Mouse (Mus musculus): ENCODE measurements around the gene Tln1.

Gene Tln1

GRCm38 (mm10) chr4:43579256-43579655, 16.8 kb upstream of the Tln1 start:
- DNase-seq (ENCODE audit: extremely low spot score, low read depth, low spot score), result no peak

GRCm38 (mm10) chr4:43578376-43579204, 16.1 kb upstream of the Tln1 start, which contains the start of the genes Rgp1 and Gba2:
Gene Rgp1 (plus strand): TSS chr4:43578715.
Gene Gba2 (minus strand): TSS chr4:43578873.
- DNase-seq (ENCODE audit: extremely low spot score, low read depth, low spot score), result no peak

GRCm38 (mm10) chr4:43577237-43577881, 14.9 kb upstream of the Tln1 start:
- no peak for DNase-seq (ENCODE audit: extremely low spot score, low read depth, low spot score)

- DNase-seq (ENCODE audit: extremely low spot score, low read depth, low spot score), result no peak
These were observed 12.9 kb upstream of the Tln1 start for GRCm38 (mm10) chr4:43575356-43575755.

GRCm38 (mm10) chr4:43573561-43573960, 11.1 kb upstream of the Tln1 start:
- no peak for DNase-seq (ENCODE audit: extremely low spot score, low read depth, low spot score)

GRCm38 (mm10) chr4:43571395-43572045, 9.0 kb upstream of the Tln1 start:
- no peak for DNase-seq (ENCODE audit: extremely low spot score, low read depth, low spot score)

- DNase-seq (ENCODE audit: extremely low spot score, low read depth, low spot score), result no peak
These were observed 4.6 kb upstream of the Tln1 start for GRCm38 (mm10) chr4:43567140-43567539.

- no peak for DNase-seq (ENCODE audit: extremely low spot score, low read depth, low spot score)
These were observed 1.7 kb upstream of the Tln1 start for GRCm38 (mm10) chr4:43564231-43564630.

- DNase-seq (ENCODE audit: extremely low spot score, low read depth, low spot score), result no peak
These were observed 1.0 kb upstream of the Tln1 start for GRCm38 (mm10) chr4:43563601-43563875.

- DNase-seq (ENCODE audit: extremely low spot score, low read depth, low spot score), result no peak
These were observed 494 bp upstream of the Tln1 start for GRCm38 (mm10) chr4:43562769-43563600.

GRCm38 (mm10) chr4:43561436-43561996, 975 bp downstream of the Tln1 start:
- no peak for DNase-seq (ENCODE audit: extremely low spot score, low read depth, low spot score)

GRCm38 (mm10) chr4:43560976-43561375, 1.5 kb downstream of the Tln1 start:
- no peak for DNase-seq (ENCODE audit: extremely low spot score, low read depth, low spot score)

- no peak for DNase-seq (ENCODE audit: extremely low spot score, low read depth, low spot score)
These were observed 2.3 kb downstream of the Tln1 start for GRCm38 (mm10) chr4:43560243-43560611.

GRCm38 (mm10) chr4:43559519-43560242, 2.8 kb downstream of the Tln1 start:
- DNase-seq (ENCODE audit: extremely low spot score, low read depth, low spot score), result no peak

GRCm38 (mm10) chr4:43558631-43559356, 3.7 kb downstream of the Tln1 start:
- peak; percentile 18 for DNase-seq (ENCODE audit: extremely low spot score, low read depth, low spot score)

- peak; percentile 22 for DNase-seq (ENCODE audit: extremely low spot score, low read depth, low spot score)
These were observed 4.4 kb downstream of the Tln1 start for GRCm38 (mm10) chr4:43558028-43558630.

GRCm38 (mm10) chr4:43555926-43556325, 6.6 kb downstream of the Tln1 start:
- no peak for DNase-seq (ENCODE audit: extremely low spot score, low read depth, low spot score)

- no peak for DNase-seq (ENCODE audit: extremely low spot score, low read depth, low spot score)
These were observed 8.6 kb downstream of the Tln1 start for GRCm38 (mm10) chr4:43553891-43554290.

- no peak for DNase-seq (ENCODE audit: extremely low spot score, low read depth, low spot score)
These were observed 10.1 kb downstream of the Tln1 start for GRCm38 (mm10) chr4:43552437-43552836.
